Mouse (Mus musculus) megakaryocyte-erythroid progenitor cell, adult 5-6 weeks (primary cell): ENCODE data around the gene Slc26a9. TPM values are rescaled to one million over a fixed set of nuclear protein-coding genes. Genes with fewer than 3 reads are reported as not detected.
A peak's percentile ranks its signal among the peaks of the same experiment; 100 is the strongest.

ENCODE experiments used
- ATAC-seq: replicated peaks from 2 replicates; pipeline ENCODE4 v1.8.0; 2016; ENCODE audit warnings: mild to moderate bottlenecking, inconsistent platforms; ENCODE audit not compliant: severe bottlenecking, poor library complexity, low FRiP score, low TSS enrichment
- total RNA-seq, 2 experiments: library from RNA; stranded (forward) in 1 of 2; stranded (reverse) in 1 of 2; fragments of 200-1000, 215-1000 nt in 1 of 2; fragments of >200 nt in 1 of 2; fragmentation: Nextera tagmentation in 1 of 2; gene quantifications; 2 replicates each; pipeline ENCODE4 v1.2.3; 2014 to 2017

Gene Slc26a9
- total RNA-seq, 2 experiments from 2014 or later: not detected

GRCm38 (mm10) chr1:131733474-131734180, 10.2 kb upstream of the Slc26a9 start:
- no peak for ATAC-seq

- ATAC-seq: no peak
Observed at GRCm38 (mm10) chr1:131734657-131735273, 9.1 kb upstream of the Slc26a9 start.

- ATAC-seq: peak; percentile 49; the same call in 1 of the 2 replicates
Observed at GRCm38 (mm10) chr1:131736494-131736893, 7.3 kb upstream of the Slc26a9 start.

- peak; percentile 28 for ATAC-seq
Observed at GRCm38 (mm10) chr1:131737269-131737668, 6.6 kb upstream of the Slc26a9 start.

- ATAC-seq: no peak
Observed at GRCm38 (mm10) chr1:131738760-131739159, 5.1 kb upstream of the Slc26a9 start.

GRCm38 (mm10) chr1:131739481-131740160, 4.2 kb upstream of the Slc26a9 start:
- no peak for ATAC-seq

- ATAC-seq: no peak
Observed at GRCm38 (mm10) chr1:131745391-131745790, 1.6 kb downstream of the Slc26a9 start.

- no peak for ATAC-seq
Observed at GRCm38 (mm10) chr1:131747761-131748160, 3.9 kb downstream of the Slc26a9 start.

GRCm38 (mm10) chr1:131748636-131749035, 4.8 kb downstream of the Slc26a9 start:
- no peak for ATAC-seq

GRCm38 (mm10) chr1:131749706-131750545, 6.1 kb downstream of the Slc26a9 start:
- no peak for ATAC-seq

GRCm38 (mm10) chr1:131751181-131751890, 7.5 kb downstream of the Slc26a9 start:
- no peak for ATAC-seq

- no peak for ATAC-seq
Observed at GRCm38 (mm10) chr1:131751891-131752311, 8.1 kb downstream of the Slc26a9 start.

- peak; percentile 31 for ATAC-seq
Observed at GRCm38 (mm10) chr1:131754212-131754829, 10.5 kb downstream of the Slc26a9 start.

- ATAC-seq: peak; percentile 60
Observed at GRCm38 (mm10) chr1:131754916-131755315, 11.1 kb downstream of the Slc26a9 start.

- no peak for ATAC-seq
Observed at GRCm38 (mm10) chr1:131757211-131757610, 13.4 kb downstream of the Slc26a9 start.

- ATAC-seq: no peak
Observed at GRCm38 (mm10) chr1:131758796-131759195, 15.0 kb downstream of the Slc26a9 start.

- no peak for ATAC-seq
Observed at GRCm38 (mm10) chr1:131759667-131760427, 16.0 kb downstream of the Slc26a9 start.

- no peak for ATAC-seq
Observed at GRCm38 (mm10) chr1:131760428-131760820, 16.6 kb downstream of the Slc26a9 start.
